Mouse (Mus musculus): Measurements from ENCODE around the gene Mark4.

Gene Mark4

DNA sequence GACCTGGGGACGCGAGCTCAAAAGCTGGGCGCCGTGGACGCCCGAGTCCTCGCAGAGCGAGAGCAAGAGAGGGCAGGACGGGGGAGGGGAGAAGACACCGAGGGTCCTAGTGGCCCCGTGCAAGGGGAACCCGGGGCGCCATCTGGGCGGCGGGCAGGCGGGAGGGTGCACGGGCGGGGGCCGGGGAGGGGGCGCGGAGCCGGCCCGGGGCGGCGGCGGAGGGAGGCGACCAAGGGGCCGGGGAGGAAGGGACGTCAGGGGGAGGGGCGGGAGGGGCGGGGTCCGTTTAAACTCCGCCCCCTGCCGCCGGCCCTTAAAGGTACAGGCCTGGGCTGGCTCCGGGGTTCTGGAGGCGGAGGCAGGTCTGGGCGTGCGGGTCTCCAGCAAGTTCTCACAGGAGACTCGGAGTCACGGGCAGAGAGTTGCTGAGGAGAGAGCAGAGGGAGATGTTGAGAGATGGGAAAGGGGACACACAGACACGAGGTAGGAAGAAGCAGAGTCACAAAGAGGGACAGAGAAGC lies at the start of gene Mark4:
Gene Mark4 (minus strand): TSS at position 231 of the 521 bp plus-strand sequence.
- peak; percentile 73 for DNase-seq (ENCODE audit: low spot score)

DNA sequence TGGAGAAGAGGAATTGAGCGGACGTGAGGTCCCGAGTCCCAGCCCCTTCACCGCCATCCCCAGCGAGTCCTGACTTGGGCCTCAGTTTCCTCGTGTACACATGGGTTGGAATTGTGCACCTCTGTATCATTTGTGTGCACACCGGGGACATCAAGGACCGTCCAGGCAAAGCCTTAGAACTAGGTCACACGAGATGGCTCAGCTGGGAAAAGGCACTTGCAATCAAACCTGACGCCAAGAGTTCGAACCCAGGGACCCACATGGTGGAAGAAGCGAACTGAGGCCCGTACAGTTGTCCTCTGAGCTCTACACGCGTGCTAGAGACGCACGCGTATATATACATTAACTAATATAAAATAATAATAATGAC lies 49.0 kb upstream of the Mark4 start:
- no peak for DNase-seq (ENCODE audit: low spot score)

DNA sequence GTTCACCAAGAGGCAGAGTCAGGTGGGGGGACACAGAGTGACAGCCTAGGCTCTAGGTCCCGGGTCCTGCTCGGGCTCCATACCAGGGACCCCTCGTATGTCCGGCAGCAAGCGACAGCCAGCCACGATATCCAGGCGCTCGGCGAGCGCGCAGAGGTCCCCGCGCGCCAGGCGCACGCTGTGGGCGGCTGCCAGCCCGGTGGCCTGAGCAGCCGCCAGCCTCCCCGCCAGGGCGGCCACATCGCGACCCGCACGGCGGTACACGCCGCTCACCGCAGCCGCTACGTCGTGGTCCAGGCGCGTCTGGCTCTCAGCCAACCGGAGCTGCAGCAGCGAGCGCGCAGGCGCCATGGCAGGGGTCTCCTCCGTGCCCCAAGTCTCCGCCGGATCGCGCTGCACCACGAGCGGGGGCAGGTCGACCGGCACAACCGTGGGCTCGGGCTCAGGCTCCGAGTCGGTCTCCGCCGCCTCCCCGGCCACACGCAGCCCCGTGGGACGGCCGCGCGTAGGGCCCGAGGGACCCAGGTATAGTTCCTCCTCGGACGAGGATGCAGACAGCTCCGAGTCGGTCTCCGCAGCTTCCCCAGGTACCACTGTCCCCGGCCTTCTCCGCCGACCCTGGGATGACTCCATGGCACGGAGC lies 48.5 kb upstream of the Mark4 start:
- no peak for DNase-seq (ENCODE audit: low spot score)

DNA sequence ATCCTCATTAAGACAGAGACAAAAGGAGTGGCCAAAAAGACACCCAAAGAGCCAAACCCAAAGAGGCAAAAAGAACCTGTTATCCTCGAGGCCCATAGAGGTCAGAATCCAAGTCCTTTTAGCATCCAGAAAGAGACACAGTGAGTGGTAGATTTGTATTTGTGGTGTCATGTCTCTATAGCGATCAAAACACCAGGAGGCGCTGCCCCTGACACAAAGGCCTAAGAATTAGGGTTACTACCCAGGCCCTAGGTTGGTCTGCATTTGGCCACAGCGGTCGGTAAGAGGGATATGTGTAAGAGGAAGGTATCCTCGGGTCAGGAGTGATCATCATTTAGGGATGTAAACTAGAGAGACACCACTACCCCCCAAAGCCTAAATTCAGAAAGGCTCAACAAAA lies 47.7 kb upstream of the Mark4 start:
- no peak for DNase-seq (ENCODE audit: low spot score)

DNA sequence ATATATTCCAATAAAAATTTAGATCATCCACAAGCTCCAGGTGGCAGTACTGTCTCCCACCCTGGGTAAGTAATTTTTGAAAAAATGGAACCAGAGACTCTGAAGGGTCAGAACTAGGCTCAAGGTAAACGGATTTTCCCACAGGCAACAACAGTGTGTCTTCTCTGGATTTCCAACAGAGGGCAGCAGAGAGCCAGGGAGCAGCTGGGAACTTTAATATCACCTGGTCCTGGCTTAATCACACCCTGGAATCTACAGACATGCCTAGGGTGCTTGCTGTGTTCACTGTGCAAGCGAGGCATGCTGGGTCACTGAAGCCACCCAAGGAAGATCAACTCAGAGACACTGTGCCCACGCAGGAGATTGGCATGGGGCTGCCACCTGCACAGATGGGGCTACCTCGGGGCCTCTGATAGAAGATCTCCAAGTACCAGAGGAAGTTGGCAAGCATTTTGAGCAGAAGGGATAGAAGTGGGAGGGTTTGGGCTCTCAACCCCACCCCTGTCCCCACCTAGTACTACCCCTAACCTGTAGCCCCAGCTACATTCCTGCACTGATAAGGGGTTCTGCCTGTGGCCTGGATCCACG lies 45.0 kb upstream of the Mark4 start:
- no peak for DNase-seq (ENCODE audit: low spot score)

DNA sequence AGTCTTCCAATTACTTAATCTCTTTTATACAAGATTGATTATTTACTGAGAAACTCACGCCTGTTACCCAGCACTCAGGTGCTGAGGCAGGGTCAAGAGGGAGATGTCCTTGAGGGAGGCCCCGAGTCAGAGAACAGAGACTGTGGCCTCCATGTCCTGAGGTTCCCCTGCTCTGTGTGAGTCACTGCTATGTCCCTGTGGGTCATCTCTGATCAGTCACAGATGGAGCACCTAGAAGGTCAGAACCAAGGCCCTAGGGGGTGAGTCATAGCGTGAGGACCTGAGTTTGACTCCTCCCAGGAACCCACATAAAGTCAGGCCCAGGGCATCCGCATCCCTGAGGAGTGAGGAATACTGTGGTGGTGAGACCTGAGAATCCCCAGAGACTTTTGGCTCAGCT lies 43.0 kb upstream of the Mark4 start:
- DNase-seq (ENCODE audit: low spot score), result no peak

DNA sequence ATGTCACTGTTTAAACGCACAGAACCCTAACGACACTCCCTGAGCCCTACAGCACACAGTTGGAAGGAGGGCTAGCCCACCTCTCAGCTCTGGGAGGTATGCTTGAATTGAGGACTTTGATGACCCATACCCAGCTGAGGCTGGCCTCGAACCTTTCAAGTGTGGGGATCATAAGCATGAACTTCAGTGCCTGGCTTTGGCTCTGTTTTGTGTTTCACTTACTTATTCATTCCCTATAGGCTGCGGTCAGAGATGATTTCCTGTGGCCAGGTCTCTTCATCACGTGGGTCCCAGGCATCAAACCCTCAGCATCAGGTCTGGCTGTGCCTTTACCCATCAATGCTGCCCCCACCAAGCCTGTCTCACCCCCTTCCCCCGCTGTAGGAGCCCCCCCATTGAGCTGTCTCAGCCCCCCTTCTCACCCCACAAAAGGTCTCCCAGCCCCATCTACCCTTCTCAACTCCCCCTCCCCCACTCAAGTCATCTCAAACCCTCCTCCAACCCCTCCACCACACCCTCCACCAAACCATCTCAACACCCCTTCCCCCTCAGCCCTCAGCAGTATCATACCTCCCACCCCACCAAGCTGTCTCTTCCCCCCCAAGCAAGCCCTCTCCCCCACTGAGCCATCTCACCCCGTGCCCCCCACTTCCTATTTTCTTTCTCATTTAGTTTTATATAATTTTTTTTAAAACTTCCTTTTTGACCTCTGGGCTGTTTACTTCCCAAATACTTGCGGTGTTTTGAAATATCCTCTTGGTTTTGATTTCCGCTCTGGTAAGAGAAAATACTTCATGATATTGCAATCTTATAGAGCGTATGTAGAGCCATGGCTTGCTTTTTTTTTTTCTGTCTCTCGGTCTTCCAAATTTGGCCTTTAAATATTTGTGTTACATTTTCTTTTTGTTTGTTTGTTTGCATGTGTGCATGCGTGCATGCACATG lies 42.1 kb upstream of the Mark4 start:
- DNase-seq (ENCODE audit: low spot score), result no peak

DNA sequence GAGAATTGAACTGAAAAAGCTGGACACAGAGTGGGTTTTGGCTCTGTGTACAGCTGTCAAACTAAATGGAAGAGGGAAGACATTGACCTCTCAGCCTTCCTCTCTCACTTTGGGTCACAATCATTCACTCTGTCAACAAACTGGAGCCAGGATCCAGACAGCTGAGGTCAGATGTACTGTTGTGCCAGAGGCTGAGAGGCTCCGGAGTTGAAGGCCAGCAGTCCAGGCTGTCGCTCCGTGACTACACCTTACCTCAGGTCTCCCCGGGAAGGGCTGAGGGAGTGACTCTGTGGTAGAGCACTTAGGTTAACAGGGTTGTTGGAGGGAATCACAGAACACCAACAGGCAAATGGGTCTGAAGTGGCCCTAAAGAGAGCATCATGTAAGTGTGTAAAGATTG lies 39.7 kb upstream of the Mark4 start:
- no peak for DNase-seq (ENCODE audit: low spot score)

DNA sequence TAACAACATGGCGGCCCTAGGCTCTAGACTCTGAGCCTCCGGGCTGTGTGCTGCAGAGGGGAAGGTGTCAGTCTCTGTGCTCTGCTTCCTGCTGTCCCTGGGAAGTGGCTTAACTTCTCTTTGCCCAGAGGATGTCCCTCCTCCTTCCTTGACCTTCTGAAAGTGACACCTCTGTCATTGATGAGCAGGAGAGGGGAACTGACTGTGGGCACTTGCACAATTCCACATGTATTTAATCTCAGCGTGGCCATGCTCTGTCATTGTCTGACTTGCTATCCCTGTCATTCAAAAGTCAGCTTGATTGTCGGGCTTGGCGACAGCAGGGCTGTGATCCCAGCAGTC lies 37.6 kb upstream of the Mark4 start:
- DNase-seq (ENCODE audit: low spot score), result no peak

DNA sequence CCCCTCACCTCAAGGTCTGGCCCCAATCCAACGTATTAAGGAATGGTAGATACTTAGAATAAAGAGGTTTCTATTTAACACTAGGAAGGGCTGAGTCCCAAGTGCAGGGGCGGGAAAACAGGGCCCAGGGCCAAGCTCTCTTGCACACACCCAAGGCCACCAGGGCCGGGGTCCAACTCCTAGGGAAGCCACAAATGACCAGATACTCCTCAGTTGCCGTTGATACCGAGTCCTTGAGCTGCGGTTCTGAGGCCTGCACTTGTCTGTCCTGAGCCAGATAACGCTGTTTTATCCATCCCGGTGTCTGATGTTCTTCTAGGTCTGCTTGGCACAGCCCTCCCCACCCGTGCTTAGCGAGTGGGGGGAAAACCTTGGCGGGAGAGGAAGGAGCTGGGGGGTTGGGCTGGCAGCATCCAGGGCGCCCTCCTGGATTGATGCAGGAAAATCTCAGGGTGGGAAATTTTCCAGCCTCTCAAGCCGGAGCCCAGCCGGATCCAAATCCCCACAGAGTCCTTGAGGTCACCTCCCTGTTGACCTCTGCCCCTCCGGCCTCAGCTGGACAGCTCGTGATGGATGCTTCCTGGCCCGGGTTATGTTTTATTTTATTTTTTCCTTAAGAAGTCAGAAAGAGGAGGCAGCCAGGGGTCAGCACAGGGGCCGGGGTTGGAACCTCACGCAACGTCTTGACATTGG lies 37.0 kb upstream of the Mark4 start:
- no peak for DNase-seq (ENCODE audit: low spot score)

DNA sequence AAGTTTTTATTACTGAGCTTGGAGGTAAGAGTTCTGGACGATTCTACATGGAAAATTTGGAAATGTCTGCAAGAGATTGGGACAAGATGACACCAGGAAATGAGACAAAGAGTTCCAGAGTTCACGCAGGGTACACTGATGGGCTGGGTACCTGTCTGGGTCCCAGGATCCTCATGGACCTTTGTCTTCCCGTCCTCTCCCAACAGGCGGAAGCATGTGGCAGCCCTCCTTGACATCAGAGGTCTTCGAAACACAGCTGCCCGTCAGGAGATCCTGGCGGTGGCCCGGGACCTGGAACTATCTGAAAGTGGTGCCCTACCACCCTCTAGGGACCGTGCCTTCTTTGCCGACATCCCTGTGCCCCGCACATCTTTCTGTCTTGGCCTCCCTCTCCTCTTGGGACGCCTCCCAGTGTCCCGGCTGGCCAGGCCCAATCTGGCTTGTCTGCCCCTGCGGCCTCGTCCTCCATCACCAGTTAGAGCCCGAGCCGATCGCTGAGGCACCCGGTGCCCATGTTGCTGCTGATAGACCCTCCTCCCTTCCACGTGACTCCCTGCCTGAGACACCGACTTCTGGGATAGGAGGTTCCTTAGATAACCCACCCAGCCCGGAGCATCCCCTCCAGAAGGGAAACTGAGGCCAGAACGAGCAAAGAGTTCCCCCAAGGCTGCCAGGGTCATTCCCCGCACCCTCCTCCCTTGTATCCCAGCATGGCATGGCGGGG lies 36.3 kb upstream of the Mark4 start:
- no peak for DNase-seq (ENCODE audit: low spot score)

DNA sequence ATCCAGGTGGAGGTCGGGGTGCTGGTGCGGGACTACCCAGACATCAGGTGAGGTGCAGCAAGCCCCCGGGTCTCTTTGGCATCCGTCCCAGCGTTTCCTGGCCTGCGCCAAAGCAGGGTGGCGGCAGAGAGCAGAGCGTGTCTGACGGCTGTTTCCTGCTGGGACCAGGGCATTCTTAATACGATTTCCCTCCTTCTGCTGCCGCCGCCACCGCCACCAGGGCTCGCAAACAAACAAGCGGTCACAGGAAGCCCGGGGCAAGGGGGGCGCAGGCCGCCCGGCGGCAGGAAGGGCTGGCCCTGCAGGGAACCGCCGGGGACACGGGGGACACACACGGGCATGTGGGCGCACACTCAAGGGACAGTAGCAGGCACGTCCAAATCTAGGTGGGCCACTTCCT lies 33.1 kb upstream of the Mark4 start:
- DNase-seq (ENCODE audit: low spot score), result no peak

DNA sequence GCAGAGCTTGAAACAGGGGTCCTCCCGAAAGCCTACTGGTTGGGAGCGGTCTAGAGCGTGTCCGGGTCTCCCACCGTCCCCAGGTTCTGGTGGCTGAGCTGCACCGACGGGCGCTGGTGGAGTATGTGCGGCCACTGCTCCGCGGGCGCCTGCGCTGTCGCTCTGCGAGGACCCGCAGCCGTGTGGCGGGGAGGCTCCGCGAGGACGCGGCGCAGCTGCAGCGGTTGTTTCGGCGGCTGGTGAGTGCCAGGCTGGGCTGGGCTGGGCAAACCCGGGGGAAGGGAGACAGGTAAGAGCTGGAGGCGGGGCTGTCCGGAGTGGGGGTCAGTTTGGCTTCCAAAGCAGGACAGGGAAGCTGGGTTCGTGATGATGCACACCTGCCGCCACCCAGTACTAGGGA lies 30.9 kb upstream of the Mark4 start:
- no peak for DNase-seq (ENCODE audit: low spot score)

DNA sequence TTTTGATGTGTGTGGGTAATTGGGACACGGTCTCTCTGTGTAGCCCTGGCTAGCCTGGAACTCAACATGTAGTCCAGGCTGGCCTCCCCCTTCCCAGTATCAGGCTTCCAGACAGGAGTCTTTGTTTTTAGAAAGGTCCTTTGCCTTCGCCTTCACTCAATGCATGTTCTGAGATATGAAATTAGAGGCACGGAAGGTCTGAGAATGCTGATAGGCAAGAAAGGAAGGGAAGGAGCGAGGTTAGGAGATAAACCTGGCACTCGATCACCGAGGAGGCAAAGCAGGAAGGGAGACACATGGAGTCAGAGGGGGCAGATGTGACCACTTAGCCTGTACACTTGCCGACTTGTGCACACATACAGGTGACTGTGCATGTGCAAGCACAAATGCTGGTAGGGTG lies 27.9 kb upstream of the Mark4 start:
- no peak for DNase-seq (ENCODE audit: low spot score)

DNA sequence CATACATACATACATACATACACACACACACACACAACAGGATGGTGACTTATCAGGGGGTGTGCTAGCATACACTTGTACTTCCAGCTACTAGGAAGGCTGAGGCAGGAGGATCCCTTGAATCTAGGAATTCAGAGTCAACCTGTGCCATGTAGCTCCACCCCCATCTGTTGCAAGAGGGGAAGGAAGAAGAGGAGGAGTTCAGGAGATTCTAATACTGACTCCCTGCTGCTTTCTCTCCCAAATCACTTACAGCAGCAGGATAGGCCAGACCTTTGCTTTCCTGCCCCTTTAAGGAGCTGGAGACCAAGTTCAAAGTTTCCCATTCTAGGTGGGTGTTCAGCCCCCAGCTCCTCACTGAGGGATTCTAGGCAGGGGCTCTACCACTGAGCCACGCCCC lies 26.9 kb upstream of the Mark4 start:
- DNase-seq (ENCODE audit: low spot score), result no peak

DNA sequence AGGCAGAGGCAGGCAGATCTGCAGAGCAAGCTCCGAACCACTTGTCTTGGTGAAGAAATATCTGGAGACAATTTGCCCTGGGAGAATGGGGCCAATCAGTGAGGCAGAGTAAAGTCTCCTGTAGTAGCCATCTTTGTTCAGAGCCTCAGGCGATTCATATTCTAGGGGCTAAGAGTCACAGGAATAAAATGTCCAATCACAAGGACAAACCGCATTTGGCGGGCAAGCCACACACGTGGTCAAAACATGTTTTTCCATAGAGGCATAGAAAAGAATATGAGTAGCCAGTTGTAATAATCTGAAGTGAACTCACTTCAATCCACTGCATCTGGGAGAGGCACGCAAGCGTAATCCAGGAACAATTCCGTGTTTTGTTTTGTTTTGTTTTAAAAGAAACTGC lies 24.7 kb upstream of the Mark4 start:
- DNase-seq (ENCODE audit: low spot score), result no peak

DNA sequence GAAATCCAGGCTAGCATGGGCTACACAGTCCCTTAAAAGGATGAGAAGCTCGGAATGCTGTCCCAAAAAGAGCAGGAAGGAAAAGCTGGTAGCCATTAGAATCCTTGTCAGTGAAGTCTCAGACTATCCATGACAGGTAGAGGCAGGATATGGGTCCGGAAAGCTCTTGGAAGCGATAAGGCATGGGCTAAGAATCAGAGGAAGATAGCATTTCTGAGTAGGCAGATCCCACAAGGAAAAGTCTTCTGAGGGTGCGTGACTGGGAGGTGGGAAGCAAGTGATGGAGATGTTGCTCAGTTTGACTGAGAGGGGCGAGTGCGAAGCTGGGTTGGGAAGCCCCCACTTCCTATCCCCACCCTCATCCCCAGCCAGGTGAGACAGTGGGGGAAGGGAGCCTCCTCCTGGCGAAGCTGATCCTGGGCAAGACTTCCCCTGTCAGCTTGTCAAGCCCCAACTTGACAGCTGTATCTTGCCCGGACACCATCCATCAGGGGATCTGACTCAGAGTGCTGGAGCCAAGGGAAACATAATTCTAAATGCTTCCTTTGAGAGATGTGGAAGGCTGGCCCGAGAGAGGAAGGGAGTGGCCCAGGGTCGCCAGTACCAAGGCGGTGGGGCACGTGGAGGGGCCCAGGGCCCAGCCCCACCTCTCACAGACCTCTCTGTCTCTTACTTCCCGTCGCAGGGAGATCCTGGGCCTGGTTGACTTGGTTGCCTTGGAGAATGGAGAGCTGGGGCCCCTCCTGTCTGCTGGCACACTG lies 19.2 kb upstream of the Mark4 start:
- no peak for DNase-seq (ENCODE audit: low spot score)

DNA sequence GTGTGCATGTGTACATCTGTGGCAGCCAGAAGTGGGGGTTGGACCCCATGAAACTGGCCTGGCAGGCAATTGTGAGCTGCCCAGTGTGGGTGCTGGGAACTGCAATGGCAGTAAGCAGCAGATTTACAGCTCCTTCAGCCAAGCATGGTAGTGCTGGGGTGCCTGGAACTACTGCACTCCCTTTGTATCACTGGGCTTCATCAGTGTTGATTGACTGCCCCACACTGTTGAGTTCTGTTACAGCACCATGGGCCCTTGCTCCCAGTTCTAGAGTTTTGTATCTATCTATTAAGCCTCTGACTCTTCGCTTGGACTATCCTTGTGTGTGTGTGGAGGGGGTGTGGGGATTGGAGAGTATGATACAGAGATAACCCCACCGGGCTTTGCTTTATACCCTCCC lies 18.5 kb upstream of the Mark4 start:
- DNase-seq (ENCODE audit: low spot score), result no peak

DNA sequence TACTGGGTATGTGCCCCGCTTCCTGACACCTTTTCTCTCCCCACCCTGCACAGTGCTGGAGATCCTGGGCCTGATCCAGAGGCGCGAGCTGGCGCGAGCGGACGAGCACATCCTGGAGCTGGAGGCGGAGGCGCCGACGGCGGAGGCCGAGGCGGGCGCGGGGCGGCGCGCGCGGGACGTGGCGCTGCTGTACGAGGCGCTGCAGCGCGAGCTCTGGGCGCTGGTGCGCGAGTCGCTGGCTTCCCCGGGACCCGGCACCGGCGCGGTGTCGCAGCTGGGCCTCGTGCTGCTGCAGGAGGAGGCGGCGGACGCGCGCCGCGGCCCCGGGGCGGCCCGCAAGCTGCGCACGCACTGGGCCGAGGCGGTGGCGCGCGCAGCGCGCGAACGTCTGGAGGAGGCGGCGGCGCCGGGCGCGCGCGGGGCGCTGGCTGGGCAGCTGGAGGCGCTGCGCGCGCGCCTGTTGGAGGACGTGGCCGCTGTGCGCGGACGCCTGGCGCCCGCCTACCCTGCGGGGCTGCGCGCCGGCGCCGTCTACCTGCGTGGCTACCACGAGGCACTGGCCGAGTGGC lies 15.3 kb upstream of the Mark4 start:
- DNase-seq (ENCODE audit: low spot score), result peak; percentile 77

DNA sequence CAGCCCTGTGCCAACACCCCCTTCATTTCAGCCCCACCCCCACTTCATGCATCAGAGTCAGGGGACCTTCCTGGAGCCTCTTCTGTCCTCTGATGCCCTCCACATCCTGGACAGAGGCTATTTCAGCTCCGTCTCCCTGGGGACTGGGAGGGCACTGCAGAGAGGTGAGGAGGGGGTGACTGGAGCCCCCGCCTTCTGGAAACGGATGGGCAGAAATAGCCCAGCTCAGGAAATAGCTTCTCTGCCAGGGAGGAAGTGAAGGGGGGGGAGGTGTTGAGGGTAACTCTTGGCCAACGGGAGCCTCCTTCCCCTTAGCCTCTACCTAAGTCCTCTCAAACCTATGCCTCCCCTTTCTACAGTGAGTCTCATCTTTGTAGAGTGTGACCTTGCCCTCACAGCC lies 13.8 kb upstream of the Mark4 start:
- no peak for DNase-seq (ENCODE audit: low spot score)

DNA sequence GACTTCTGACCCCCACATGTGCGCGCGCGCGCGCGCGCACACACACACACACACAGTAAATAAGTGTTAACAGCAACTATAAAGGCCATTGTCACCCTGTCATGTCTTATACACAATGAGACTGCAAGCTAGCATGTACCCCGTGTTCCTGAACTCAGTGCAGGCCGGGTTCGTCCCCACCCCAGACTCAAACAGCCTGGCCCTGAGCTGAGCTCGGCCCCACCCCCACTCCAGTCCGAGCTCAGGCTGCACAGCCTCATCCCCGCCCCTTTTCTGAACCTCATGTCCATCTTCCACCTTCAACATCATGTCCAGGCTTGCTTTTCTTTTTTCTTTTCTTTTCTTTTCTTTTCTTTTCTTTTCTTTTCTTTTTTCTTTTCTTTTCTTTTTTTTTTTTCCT lies 11.7 kb upstream of the Mark4 start:
- DNase-seq (ENCODE audit: low spot score), result no peak

All from layer of hippocampus, adult 11-12 months (tissue).